Mouse (Mus musculus): ENCODE measurements around the gene Lhx9.
A peak's percentile ranks its signal among the peaks of the same experiment; 100 is the strongest.

Gene Lhx9

DNA sequence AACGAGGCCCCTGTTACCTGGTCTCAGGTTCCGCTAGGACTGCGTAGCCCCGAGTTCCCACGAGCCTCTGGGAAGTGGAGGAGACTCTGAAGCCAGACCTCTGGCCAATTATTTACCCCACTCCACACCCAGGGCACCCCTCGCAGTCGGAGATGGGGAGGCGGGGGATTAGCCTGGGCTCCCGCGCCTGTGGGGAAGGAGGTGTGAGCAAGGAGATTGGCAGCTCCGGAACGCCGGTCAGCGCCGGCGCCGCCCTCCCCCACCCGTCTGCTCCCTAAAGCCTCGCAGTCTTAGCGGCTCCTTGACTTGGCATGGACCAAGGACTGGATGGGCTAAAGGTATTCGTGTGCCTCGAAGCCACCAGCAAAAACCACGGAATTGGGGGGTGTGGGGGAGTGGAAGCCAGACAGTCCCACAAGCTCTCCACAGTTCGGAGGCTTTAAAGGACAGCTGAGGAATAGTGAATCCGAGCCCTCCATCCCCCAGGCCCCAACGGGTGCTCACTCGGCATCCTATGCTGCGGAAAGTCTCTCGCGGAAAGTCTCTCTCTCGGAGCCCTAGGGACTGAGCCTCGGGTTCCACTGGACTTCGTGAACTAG, at the start of gene Lhx9:
Lhx9 (minus strand) TSS at position 67 of the 599 bp plus-strand sequence.
- peak; percentile 74 for DNase-seq

DNA sequence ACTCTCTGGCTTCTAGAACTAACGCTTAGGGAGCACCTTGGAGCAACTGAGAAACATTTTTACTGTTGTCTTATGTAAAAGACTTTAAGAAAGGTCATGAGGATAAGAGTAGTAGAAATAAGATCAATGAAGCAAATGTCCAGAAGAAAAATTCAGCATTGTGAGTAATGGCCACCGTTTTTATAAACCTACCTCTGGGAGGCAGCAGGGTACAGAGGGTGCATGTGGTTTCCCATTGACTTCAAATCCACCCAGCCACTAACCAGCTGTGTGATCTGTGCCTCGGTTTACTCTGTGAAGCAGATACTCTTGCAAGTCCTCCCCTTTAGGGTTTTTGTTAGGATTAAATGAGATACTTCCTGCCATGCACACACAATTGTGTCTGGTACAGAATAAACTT, 47.7 kb upstream of the Lhx9 start:
- DNase-seq, result no peak

DNA sequence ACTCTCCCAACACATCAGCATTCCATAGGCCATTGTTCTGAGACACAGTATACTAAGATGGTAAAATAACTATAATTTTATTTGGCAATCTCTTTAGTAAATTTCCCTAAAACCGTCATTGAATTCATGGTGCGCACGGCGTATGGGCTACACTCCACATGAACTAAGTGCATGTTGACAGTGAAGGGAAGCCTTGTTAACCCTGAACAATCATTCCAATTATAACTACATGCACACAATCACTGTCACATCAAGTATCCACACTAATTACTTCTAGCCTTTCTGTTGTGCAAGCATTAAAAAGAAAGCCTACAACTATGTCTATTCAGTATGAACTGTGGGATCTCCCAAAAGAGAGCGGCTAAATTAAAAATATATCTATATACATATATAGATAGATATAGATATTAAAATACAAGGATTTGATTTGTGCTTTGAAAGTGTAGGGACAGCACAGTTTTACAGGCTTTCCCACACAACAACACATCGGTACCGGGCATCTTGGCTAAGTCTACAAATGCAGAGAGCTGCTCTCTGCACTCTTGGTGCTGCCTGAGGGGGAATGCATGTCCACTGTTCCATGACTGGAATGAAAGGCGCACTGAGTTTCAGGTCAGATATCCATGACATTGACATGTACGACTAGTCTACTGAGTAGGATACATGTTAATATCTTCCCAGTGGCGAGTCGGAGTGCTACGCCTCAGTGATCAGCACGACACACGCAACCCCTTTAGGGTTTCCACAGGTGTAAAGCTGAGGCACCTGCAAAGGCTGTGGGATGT, 29.3 kb upstream of the Lhx9 start:
- peak; percentile 89 for DNase-seq

DNA sequence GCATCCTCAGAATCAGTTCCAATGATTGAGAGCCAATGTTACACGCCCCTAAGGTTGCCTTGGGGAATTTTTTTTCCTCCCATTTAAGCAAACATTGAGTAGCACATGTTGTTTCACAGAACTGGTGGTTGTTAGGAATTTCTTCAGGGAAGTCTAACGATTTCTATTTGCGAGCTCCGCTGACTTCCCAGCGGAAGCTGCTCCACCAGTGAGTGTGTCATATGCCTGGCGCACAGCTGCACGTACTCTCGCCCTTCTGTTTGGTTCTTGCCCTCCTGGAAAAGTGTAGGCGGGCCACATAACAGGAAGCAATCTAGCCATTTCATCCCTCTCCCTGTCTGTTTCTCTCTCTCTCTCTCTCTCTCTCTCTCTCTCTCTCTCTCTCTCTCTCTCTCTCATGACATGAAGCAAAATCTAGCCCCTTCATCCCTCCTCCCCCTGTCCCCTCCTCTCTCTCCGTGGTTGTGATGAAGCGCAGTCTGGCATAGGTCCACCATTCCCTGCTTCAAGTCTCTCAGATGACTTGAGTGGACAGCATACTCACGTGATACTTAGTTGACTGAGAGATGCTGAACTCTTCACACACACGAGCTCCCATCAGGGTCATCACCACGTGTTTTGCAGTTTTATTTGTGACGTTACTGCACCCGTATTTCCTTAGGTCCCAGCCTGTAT, 28.1 kb upstream of the Lhx9 start:
- DNase-seq, result peak; percentile 75

DNA sequence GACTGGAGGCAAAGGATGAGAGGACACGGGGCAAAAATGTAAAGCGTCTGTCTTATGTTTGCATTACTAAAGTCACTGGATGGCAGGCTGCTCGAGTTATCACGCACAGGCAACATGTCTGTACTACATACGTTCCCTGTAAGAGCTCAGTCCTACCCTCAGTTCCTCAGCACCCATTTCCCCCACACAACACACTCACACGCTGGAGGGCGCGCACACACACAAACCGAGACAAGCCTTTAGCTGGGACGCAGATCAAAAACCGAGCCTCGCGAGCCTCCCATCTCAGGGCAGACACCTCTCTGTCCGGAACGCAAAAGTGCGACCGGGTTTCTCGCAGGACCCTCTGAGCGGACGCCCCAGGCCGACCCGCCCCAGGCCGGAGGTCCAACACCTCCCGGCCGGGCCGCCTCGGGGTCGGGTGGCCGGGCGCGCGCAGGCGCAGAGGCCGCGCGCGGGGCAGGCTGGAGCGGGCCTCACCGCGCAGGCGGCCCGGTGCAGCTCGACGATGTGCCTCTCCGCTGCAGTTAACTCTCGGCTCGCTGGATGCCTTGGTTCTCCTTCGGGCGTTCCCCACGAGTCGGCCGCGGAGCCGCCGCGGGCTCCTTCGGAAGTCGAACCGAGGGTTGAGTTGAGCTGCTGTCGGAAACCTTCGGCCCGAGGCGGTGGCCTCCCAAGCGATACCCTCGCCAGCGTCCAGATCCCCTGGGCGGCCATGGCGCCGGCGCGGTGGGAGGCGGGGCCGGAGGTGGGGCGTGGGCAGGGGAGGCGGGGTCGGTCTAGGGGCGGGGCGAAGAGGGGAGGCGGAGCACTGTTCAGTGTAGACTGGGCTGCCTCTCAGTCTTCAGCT, 7.9 kb upstream of the Lhx9 start, which contains the start of gene 2310009B15Rik:
2310009B15Rik (minus strand) TSS at position 752 of the 850 bp plus-strand sequence.
- peak; percentile 90 for DNase-seq

DNA sequence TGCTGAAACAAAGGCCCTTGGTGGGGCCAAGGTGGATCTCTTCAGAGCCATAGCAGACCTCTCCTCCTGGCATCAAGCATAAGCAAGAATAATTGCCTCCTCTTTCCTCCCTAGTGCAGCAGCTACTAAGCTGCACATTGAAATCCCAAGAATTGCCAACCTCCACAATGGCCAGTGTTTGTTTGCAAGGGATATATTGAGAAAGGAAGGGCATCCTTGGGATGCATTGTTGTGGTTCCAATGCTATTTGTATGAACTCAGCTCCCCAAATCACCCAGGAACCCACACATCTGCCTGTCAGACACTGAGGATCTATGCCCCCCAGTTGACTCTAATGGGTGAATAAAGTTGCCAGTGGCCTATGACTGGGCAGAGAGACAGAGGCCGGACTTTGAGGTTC, 2.4 kb upstream of the Lhx9 start:
- no peak for DNase-seq

DNA sequence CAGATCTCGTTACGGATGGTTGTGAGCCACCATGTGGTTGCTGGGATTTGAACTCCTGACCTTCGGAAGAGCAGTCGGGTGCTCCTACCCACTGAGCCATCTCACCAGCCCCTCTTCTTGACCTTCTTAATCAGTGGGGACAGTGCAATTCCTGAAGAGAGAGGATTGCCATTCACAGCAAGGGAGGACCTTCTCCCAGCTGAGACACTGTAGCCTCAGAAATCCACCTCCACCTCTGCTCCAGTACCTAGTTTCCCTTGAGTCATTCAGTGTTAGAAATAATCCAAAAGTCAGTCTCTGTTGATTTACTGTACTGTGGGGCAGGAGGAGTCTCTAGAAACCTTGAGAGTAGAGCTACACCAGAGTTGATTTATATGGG, 1.8 kb upstream of the Lhx9 start:
- no peak for DNase-seq

DNA sequence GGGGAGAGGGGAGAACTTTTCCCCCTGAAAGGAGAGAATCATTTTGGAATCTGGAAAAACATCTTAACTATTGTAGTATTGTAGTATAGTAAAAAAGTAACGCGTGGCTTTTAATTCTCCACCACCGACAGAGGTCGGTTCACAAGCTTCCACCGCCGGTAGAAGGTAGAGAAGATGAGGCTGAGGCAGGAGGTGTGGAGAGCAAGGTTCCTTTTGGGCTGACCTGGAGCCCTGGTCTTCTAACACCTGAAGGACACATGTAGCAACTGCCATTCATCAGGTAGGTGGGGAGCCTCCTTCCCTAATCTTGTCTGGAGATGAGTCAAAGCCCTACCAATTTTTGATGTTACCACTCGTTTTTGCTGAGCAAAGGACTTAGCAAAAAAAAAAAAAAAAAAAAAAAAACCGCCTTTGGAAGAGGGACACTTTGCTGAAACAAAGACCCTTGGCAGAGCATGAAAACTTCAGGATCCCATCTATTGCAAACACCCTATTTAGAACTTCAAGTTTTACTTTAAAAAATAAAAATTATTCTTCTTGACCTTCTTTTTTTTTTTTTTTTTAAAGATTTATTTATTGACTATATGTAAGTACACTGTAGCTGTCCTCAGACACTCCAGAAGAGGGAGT, 1.3 kb upstream of the Lhx9 start:
- no peak for DNase-seq

DNA sequence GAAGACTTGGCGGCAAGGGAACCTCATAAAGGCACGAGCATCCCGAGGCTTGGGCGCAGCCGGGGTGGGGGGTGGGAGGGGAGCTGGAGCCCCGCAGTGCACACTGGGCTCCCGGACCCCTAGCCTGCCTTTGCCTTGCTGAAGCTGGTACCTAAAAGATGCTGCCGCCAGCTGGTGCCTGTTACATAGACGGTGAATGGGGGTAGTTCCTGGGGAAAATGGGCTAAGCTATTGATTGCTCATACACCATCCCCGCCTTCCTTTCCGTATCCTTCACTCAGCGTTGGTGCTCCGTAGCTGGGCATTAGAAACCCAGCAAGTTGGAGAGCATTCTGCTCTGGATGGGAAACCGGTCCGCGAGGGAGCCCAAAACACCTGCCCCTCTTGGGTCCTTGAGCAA, 351 bp downstream of the Lhx9 start:
- peak; percentile 51 for DNase-seq

DNA sequence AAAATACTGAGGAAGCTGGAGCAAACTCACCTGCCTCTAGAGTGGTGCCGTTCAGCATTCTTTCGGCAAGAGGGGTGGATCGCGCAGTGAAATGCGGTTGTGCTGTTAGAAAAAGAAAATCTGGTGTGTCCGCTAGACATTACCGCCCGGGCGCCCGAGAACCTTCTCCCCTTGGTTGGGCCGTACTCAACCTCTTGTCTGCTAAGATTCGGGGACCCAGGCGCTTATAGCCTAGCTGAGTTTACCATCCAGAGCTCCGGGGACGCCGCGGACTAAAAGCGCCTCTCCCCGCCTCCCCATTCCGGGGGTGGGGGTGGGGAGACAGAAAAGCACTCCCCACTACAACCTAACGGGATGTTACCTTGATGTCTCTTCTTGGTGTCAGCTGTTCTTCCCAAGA, 1.2 kb downstream of the Lhx9 start:
- no peak for DNase-seq

DNA sequence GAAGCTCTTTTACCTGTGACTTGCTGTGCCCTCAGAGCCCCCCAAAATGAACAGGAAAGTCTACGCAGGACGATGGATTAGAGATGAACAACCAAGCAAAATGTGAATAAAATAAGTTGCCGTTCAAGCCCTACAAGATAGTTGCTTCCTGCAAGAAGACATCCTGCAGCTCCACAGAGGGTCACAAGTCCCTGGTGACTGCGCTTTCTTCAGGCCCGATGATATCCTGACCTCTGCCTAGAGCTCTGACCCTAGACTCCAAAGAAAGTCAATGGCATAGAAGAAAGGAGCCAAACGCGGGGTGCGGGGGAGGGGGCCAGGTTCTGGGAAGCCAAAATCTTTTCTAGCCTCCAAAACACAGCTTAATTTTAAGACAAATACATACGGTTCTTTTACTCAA, 1.8 kb downstream of the Lhx9 start:
- DNase-seq, result no peak

DNA sequence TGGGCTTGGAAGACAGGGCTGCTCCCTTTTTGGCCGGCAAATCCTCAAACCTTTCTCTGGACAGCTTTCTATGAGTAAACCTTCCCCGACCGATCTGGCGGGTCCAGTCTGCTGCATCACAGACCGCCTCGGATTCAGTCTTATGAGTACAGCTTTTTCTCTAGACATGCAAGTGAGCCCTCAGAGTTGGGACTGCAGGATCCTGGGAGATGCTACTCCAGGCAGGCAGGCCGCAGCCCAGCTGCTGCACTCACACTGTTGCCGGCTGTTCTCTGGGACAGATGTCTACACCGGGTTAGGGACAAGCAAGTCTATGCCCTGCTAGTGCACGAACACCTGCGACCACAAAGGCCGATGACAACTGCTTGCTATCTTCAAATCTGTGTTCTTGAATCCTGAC, 2.2 kb downstream of the Lhx9 start:
- DNase-seq, result no peak

DNA sequence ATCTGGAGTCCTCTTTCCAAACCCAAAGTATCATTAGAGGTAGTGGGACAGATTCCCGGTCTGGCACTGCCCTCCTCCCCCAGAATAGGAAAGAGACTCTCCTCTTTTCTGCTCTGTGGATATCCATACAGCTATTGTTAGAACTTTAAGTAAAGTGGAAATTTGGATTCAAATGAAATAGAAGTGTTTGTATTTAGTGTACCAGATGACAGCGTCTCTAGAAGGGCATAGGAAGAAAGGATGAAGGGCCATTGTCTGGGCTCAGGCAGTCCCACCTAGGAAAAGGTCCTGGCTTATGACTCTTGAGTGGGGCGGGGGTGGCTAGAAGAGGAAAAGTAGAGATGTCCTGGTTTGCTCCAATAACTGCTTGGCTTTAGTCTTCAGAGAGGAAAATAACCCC, 2.9 kb downstream of the Lhx9 start:
- DNase-seq, result no peak

DNA sequence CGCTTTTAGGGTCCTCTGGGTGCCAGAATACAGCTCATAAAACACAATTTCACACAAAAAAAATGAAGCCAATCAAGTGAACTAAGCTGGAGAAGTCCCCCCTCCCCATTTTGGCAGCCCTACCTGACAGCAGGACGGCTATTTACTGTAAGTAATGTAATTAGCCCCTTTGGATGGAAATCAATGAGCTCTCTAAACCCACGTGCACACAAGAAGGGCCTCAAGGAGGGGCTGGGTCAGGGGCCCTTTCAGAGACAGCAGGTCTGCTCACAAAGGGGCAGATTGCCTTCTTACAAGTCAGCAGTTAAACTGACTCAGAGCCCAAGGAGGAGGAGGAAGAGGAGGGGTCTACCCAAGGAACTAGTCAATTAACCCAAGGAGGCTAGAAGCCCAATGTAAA, 4.2 kb downstream of the Lhx9 start:
- DNase-seq, result no peak

DNA sequence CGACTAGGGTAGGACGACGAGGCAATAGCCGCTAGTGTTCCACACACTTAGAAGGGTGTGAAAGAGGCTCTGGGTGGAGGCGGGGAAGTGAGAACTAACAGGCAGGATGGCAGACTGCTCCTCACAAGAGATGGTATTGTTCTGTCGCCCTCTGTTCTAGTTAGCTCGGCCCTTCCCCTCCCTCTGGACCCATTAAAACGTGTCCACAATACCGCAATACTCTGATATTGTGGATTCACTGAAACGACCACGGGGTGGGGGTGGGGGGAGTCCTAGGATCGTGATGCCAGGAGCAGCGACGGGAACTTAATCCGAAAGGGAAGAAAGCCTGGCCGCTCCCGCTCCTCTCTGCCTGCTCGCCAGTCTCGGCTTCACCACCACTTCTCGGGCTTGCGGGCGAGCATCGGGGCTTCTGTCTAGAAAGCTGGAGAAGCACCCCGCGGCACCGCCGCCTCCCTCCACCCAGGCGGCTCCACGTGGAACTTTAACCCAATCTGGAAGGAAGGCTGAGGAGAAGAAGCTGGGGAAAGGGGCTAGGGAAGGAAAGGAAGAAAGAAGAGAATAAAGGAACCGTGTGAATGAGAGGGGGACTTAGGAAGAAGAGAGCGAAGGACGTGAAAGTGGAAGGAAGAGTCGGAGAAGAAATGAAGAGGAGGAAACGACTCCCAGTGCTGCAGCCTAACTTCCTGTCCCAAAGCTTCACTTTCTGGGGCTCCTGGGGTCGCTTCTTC, 4.9 kb downstream of the Lhx9 start:
- DNase-seq, result peak; percentile 82

DNA sequence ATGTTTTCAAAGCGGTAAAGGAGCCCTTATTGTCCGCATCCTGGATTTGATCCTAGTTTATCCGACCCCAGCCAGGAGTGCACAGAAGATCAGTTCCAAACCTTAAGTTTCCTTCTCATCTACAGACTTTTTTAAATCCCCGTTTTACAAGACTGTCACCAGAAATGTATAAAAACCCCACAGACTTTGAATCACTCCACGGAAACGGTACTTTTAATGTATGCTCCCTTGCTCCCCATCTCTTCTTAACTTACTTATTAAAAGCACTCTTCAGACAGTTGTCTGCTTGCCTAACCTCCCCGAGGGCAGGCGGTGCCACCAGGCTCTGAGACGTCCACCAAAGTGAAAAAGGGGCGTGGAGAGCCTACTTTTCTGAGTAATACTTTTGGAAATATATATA, 5.6 kb downstream of the Lhx9 start:
- no peak for DNase-seq

DNA sequence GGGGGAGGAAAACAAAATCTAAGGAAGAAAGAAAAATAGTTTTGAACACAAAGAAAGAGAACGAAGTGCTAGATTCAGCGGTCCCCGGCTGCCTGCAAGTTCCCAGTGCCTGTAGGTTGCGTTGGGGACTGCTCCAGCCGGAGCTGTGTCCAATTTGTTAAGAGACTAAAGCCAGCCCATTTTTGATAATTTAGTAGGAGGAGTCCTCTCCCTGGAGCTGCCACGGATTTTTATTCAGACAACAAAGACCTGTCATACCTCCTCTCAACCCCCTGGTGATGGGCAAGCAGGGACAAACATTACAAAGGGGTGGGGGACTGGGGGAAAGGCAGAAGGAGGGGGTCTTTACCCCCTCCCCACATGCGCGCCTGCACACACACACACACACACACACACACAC, 6.1 kb downstream of the Lhx9 start:
- peak; percentile 79 for DNase-seq

DNA sequence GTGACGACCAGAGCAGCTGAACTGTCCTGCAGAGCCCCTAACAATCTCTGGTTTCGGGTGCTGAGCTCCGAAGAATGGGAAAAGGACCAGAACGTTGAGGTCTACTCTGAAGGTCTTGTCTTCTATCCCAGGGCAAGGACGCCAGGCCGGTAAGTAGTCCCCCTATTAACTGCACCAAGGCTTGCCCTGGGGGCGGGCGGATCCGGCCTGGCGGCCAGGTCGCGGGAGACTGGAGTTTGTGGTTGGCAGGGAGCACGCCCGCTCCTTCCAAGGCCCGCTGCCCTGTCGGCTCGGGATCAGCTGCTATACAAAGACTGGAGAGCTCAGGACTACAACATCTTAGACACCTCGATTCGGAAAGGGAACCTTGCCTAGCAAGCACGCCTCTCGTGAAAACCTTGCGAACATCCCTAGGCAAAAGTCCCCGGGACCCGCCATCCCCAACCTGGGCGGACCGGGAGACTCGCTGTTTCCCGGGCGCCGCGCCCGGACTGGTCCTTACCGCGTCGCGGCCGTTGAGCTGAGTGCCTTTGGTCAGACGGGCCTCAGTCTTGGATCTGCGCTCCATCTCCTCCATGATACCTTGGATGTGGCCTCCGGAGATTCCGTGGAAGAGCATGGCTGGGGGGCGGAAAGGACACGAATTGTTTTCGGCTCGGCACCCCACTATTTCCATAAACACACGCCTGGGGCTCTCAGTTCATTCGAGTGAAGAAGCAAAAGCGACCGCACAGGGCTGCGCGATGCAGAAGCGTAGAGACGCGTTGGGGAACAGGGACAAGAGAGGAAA, 6.9 kb downstream of the Lhx9 start:
- peak; percentile 80 for DNase-seq

DNA sequence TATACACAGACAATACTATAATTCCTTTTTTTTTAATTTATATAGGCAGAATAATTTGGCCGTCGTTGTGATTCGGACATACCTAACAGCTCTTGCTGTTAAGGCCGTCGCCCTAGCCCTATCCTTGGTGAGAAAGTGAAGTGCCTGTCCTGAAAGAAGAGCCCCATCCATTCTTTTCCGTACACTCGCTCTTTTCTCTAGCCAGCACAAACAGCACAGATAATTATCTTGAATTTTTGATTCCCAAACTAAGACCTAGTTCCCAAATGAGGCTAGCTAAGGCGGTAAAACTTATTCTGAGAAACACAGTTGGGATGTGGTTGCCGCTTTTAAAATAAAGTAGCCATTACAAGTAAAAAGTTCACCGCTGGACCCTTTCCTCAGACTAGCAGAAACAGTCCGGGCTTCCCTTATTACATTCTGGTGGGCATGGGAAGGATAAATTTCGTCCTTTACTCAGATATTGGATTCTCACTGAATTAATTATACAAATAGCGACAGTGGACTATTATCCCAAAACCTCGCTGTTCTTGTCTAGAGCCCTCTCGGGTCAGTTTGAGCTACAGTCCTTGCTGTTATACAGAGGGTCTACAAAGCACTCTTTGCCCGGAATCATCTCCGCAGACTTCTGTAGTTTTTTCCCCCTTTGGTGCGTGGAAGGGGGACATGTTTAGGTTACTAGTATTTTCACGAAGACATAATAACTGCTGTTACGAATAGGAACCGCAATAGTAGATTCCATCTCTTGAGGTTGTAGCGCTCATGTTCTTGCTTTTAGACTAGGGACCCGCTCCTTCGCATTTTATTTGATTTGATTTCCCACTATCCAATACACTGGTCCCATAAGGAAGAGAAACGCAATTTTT, 7.7 kb downstream of the Lhx9 start:
- peak; percentile 55 for DNase-seq

DNA sequence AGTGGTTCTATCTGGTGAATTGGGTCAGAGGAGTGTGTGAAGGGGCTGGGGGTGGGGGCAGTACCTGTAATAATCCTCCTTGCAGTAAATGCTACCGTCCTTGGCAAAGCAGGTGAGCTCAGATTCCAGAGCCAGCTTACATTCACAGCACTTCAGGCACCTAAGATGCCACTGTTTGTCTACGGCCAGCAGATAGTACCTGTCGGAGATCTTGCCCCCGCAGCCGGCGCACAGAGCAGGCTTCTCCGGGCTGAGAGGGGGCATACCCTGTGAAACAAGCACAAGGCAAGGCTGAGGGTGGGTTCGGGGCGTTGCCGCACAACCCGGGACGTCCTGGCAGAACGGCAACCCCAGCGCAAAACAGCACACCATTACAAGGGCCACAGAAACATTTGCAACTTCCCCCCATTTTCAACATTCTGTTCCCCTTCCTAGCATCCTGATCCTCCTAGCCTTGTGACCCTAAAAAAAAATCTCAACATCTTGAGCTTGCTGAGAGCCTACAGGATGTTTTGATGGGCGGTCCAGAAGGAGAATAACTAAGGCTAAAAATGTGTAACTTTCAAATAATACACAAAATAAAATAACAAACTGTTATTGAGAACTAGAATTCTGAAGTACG, 8.5 kb downstream of the Lhx9 start:
- no peak for DNase-seq

Measured in retina, postnatal 1 day (tissue).